Mouse (Mus musculus) embryo, embryonic 9.5 days (tissue): ENCODE results near the gene Abcb4.
"Not testable (repeated sequence)": the region's sequence is repeated elsewhere in the genome, so short reads cannot be mapped to it uniquely, and the experiment has no call there.

Source experiments
- DNase-seq: peaks from one replicate; pipeline ENCODE4 v3.0.0-alpha.2; 2017; ENCODE audit errors: extremely low spot score

Gene Abcb4

DNA sequence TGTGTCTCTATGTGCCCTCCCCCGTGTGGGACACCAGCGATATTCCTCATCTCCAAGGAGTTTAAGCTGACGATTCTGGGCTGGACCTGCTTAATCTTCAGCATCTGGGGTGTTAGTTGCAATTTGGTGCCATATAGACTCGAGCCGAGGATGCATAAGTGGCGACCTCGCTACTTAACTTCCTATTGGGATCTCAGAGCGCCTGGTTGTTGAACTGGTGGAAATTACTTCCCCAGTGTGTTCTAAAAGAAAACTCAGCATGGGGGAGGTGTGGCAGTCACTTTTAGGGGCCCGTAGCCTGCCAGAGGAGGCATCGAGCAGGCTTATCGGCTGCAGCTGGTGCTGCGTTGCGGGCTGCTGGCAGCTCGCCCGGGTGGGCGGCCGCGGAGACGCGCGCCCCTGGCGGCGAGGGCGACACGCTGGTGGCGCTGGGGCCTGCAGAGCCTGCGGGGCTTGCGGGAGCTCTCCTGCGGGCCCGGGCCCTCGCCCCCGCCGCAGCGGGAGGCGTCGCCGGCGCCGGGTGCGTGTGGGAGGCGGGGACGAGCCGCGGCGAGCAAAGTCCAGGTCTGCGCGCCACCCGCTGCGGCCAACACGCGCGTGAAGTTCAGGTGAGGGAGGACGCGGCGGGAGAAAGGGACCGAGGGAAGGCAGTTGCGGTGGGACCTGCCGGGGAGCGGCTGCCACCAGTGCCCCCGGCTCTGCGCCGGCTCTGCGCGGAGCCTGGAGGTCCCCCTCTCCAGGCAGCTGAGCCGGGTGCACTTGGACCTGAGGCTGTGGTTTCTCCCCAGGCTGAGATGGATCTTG is at the start of gene Abcb4:
TSS of gene Abcb4 (plus strand) at position 418 of the 804 bp plus-strand sequence.
- peak; percentile 61 for DNase-seq

DNA sequence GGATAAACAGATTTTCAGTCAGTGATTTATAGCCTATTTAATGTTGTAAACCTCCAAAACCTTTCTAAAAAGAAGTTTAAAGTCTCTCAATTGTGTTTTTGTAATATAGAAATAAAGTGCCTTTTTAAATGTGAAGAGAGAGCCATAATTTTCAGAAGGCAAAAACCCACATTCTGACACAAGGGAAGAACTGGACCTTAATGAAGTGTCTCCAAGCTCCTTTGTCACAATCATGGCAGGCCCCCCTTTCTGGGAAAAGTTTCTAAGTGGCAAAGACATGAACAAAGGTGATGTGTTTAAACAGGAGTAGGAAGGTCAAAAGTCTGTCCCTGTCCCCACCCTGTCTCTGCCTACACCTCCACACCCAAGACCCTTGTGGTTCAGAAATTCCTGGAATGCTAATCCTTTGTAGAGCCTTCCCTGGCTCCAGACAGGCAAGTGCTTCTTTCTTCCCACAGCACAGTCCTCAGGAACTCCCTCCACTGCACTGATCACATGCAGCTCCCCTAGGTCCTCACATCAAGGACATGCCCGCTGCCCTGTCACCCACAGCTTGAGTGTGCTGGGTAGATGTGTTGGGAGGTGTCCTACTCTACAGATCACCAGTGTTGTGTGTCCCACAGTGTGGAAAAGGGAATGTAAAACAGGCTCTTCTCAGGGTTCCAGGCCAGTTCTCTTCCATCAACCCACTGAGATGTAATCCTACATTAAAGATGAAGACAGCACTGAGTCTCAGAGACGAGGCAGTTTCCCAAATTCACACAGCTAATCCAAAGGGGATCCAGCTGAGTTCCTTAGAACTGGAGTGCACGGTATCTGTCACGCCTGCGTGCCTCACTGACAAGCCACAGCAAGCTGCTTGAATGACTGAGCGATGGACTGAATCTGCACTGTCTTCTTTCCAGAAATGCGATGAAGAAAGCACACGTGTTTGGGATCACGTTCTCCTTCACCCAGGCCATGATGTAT is 44.6 kb upstream of the Abcb4 start:
- not testable (repeated sequence) for DNase-seq

DNA sequence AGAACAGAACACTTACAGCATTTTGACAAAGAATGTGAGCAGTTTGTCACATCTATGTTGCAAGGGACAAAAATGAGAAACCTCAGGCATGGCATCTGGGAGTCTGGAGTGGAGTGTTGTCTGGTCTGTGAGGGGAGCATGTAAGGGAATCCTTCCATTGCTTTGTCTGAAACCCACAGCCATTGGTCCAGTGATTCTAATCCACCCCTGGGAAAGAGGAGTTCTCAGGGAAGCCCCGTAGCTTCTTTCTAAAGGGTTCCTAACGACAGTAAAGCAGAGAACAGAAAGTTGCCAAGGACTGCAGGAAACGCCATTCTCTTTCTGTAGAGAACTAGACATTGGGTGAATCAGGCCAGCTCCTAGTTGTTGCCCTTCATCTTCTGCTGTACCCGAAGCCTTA is 42.7 kb upstream of the Abcb4 start:
- no peak for DNase-seq

DNA sequence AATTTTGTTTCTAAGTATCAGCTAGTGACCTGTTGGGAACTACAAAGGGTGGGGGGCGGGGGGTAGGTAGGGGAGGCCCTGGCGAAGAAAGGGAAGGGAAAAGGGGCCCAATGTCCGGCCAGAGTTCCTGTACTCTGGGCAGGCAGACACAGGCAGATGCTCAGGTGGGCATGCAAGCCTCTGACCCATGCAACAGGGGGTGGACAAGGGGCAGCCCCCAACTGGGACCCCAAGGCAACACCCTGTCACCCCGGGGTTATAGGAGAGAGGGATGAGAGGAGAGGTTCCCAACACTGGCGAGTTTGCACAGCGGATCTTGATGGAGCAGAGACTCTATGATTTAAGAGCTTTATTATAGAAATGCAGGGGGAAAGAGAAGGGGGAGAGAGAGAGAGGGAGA is 36.3 kb upstream of the Abcb4 start:
- no peak for DNase-seq

DNA sequence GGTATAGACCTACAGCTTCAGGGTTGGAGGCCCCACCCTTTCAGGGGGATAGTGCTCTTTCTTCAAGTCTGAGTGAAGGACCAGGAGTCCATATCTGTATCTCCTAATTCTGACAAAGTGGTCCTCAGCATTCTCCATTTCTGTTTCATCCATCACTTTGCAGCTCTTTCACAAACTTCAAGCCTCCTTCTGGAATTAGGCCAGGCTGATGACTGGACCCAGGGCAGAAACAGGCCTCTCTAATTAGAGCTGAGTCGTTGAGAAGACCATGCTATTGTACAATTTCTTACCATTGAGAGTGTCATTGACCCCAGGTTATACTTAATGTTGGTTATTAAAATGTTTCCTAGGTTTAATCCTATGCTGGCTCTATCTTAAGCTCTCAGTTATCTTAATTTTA is 31.7 kb upstream of the Abcb4 start:
- no peak for DNase-seq

DNA sequence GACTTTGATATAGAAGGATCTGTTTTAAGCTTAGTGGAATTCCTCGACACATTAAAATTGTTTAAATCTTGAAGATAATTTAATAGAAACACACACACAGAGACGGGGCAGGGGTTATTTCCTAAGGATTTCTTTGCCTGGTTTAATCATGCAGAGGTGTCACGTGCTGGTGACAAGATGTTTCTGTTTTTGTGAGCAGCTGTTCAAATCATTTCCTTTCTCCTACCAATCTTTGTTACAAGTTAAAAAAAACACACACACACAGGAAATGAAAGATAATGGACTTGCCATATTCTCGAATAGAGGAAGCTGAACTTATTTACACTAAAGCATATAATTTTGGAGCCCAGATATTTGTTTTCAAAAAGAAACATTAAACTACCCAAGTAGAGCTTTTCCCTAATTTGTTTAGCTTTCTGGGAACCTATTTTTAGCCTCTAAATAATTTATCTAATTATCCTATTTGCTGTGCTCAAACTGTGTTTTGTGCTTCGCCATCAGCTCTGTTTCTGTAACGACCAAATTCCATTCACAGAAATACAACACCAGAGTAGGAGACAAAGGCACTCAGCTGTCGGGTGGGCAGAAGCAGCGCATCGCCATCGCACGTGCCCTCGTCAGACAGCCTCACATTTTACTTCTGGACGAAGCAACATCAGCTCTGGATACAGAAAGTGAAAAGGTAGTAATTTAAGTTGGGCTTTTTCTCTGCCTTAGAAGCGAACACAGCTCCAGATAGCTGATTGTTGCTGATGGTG is 29.8 kb upstream of the Abcb4 start:
- no peak for DNase-seq

DNA sequence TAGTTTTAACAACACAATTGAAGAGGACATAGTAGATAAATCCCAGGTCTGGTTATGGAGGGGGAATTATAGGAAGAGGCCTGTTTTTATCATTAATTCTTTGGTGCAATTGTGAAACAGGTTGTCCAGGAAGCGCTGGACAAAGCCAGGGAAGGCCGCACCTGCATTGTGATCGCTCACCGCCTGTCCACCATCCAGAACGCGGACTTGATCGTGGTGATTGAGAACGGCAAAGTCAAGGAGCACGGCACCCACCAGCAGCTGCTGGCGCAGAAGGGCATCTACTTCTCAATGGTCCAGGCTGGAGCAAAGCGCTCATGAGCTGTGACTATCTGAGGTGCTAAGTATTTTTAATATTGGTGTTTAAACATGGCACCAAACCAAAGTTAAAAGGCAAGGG is 27.9 kb upstream of the Abcb4 start:
- DNase-seq: not testable (repeated sequence)

DNA sequence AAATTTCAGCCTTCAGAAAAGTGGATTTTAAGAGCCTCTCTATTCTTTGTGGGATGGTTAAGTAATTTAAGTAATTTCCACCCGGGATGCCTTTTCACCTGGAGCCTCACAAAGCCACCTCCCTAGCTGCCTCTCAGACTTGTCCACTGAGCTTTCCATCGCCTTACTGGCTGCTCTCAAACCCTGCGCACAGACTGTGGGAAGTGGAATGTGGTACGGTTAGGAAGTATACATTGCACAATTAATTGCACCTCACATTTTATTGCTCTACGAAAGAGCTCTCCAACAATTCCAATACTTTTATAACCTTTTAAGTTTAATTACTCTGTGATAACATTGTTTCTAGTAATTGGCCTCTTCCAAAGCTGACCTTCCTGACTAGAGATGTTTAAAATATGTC is 27.2 kb upstream of the Abcb4 start:
- DNase-seq: no peak

DNA sequence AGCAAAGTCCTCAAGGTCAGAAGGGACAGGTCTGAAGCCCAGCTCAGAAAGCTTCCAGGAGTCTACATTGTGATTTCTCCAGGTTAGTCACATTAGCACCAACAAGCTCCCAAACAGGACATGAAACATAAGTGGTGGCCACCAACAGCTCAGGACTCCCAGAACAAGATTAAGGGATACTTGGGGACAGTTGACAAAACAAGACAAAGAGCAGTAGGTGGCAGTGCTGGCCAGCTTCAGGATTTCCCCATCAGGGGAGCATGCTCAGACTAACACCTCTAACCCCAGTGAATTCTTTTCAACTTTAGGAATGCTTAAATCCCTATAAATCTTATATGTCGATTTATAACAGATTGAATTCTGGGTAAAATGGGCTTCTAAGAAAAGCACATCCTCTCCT is 25.5 kb upstream of the Abcb4 start:
- DNase-seq: peak; percentile 34

DNA sequence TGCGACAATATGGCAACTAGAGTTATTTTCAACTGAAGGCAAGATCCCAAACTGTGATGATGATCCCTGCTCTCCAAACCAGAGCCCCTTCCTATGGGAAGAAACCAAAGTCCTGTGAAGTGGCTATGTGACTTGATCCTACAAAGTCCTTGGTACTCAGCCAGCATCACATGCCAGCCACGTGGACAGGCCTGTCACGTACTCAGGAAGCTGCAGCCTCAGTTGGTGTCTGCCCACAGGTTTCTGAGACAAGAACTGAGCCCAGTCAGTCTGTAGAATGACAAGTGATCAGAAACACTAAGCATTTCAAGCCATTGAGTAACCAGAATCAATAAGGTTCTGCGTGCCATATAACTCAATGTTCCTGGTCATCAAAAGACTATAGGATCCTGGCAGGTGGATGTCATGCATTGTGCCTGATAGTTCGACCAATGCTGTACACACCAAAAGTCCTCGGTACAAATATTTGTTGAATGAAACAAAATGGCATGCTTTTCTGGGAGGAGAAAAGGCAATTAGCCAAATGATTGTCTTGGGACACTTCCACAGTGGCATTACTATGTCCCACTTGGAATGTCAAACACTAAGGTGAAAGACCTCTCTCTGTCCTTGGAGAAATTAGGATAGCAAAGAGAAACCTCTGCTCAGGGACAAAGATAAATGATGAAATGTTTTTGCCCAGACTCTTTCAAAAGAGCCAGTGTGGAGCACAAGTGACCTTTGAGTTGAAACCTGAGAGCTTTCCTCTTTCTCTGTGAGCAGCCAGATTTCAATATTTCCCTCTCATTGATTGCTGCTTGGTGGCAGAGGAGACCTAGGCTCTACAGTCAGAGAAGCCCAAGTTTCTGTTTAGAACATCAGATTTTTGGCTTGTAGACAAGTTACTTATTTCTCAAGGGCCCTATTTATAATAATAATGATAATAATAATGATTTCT is 20.3 kb upstream of the Abcb4 start:
- no peak for DNase-seq

DNA sequence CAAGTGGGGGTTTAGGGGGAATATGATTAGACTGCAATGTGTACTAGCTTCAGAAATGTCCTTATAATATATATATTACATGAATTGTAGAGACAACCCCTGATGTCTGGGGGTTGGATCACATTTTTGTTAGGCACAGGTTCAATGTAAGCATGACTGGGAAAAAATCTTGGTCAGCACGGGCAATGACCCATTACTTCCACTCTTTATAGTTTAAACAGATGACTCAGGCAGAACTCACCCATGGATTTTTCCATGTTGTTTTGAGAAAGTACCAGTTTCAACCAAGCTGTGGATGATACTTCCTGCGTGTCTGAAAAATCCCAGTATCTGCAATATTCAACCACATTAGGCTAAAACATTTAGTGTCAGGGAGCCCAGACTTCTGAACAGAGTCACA is 16.4 kb upstream of the Abcb4 start:
- no peak for DNase-seq

DNA sequence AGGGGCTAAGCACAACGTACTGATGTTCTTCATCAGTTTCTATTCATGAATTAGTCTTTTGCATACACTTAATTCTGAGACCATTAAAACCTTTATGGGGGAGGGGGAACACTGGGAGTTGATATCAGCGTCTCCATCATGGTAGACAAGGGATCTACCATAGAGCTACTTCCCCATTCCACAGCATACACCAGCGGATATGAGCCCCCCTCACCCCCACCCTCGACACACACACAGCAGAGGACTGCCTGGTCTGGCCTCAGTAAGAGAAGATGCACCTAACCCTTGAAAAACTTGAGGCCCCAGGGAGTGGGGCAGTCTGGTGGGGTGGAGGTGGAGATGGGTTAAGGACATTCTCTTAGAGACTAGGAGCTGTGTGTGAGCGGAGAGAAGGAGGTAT is 15.7 kb upstream of the Abcb4 start:
- DNase-seq: no peak

DNA sequence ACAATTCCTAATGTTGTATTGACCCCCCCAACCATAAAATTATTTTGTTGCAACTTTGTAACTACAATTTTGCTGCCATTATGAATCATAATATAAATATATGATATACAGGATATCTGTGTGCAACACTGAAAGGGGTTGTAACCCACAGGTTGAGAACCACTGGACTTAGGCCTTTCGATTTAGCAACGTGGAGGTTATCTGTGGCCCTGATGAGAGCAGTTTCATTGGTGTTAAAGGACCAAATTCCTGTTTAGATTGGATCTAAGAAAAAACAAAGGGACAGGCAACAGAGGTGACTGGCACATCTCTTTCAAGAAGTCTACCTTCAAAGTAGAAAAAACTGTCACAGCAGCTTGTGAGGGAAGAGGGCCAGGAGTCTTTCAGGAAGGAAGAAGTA is 7.7 kb upstream of the Abcb4 start:
- no peak for DNase-seq

DNA sequence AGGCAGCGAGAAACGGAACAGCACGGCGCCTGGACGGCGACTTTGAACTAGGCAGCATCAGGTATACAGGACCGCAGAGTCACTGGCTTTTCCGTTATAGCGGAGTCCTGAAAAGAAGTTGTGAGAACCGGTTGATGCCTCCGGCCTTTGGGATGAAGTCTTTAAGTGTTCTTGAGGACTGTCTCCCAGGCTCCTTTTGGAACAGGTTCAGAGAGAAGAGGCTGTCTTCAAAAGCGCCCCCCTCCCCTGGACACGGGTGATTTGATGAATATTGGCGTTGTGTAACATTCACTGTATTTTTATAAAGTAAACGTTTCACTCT is 548 bp downstream of the Abcb4 start:
- no peak for DNase-seq

DNA sequence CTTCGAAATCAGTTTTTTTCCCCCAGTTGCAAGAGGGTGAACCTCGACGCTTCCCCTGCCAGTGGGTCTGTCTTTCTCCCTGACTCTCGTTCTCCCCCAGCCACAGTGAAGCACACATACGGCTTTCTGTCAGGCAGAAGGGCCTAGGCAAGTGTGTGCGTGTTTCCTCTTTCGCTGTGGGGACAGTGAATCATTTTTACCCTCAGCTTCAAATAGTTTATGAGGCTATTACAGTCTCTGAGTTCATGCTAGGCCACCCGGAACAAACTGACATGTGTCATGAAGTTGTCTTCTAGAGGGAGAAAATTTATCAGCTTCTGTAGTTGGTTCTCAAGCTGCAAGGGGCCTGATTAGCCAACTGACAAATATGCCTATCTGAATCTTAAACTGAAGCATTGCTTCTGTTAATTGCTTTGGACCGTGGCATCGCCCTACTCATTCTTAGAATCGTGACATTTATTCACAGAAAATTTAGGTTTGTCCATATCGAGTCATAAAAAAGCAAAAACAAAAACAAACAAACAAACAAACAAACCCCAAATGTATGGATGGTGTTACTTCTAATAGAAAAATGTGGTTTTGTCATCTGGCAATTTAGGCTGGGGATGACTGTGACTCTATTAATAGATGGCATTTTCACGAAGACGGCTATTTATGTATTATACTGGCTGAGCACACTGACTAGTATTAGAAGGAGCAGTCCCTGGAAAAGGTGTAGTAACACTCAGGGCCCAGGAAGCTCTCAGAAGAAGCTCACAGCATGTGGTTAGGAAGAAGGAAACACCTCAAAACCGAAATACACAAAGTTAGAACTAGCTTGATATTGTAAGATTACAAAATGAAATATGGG is 1.3 kb downstream of the Abcb4 start:
- no peak for DNase-seq

DNA sequence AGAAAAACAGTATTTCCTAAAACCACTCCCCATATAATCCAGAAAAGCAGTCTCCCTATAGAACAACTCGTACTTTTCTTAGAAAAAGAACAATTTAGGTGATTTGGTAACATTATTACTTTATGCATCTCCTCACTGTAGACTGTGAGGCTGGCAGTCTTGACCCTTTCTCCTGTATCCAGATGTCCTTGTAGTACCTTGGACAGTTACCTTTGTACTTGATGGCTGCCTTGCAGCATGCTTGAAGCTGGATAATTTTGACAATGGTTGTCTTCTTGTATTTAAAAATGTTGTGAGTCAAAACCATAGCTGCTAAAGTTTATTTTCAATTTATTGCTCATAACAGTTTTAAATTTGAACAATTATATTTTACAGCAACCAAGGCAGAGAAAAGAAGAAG is 2.7 kb downstream of the Abcb4 start:
- no peak for DNase-seq

DNA sequence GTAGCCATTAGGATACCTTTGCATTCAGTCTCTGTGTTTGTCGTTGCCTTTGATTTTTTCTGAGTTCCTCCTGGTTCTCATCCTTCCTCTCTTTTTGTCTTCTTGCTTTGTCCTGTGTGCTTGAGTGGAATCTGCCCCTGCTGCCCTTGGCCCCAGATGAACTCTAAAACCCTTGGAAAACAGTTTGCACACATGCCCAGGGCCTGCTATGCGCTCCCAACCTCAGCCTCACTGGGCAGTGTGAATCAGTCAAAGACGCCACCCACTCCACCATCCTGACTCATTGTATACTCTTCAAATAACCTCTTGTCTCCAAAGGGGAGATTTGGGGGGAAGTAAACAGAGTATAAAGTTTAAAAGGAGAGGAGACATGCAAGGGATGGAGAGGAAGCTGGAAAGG is 4.7 kb downstream of the Abcb4 start:
- DNase-seq: no peak

DNA sequence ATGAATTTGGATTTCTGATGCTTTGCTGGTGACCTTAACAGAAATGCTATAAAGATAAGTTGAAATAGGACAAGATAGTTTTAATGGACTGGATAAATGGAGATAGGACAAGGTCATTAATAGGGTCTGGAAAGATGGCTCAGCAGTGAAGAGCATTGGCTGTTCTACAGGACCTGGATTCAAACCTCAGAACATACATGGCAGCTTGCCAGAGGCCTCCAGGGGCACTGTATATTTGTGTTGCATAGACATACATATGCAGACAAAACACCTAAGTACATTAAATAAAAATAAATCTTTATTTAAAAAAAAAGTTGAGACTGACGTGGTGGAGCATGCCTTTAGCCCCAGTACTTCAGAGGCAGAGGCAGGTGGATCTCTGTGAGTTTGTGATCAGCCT is 7.5 kb downstream of the Abcb4 start:
- no peak for DNase-seq

DNA sequence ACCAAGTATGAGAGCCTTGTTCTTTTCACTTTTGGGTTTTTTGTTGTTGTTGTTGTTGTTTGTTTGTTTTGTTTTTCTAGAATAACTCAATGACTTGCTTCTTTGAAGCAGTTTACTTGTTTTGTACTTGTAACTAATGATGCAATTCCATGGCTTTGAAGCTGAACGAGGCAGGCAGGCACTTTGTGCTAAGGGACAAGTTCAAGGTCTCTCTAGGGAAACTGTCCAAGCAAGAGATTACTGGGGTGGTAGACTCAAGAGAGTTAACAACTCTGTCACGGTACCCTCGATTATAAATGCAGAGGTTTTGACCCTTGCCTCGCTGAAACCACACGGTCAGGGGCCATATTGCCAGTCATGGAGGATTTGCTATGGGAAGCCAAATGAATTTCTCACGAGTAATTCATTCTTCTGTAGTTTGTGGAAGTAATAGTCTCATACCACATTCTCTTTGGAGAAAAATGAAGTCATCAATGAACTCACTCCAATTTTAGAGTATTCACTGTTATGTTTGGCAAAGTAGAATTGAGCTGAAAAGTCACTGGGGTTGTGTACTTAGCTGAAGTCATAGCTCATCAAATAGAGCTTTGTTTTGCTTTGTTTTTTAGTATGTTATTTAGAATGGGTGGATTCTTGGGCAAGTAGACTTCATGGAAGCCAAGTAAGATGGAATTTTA is 8.8 kb downstream of the Abcb4 start:
- no peak for DNase-seq

DNA sequence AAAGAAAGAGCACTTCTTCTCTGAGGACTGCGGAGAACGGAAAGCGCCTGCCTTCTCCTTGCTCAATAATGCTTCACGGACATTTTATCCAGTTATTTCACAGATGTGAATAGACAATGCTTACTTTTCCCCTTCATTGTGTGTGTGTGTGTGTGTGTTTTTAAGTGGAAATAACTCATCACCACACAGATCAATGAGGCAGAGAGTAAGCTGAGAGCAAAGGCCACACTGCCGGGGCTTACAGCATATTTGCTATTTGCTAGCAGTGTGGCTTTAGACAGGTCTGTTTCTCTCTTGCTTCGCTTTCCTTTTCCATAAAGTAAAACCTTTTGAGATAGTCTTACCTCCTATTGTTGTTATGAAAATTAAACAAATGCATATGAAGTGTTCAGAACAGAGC is 11.0 kb downstream of the Abcb4 start:
- no peak for DNase-seq
